Mouse (Mus musculus): Measurements from ENCODE around the gene Hoxc4.

GRCm38 (mm10) chr15:103042209-103042608 lies 23.5 kb downstream of the Hoxc4 start:
- TF ChIP-seq CTCF (IDR thresholded peaks at IDR 0.05; ENCODE audit: low read depth, low read length): no peak
- no peak for TF ChIP-seq EP300 (IDR thresholded peaks at IDR 0.05; ENCODE audit: insufficient read depth, low read depth, low read length)
